Mouse (Mus musculus) left cerebral cortex, adult 2 months (tissue): ENCODE results near the gene Mdn1. TPM values are rescaled to one million over a fixed set of nuclear protein-coding genes. Genes with fewer than 3 reads are reported as not detected.

ENCODE experiments used
- DNase-seq, 2 experiments: peaks; one replicate each; pipeline ENCODE4 v3.0.0; 2021 to 2022; ENCODE audit warnings: low spot score in 2 of 2, mixed read lengths in 1 of 2; ENCODE audit errors: extremely low spot score in 1 of 2
- H3K27ac ChIP-seq: fragments of 200-600 bp; 2 replicates; pipeline ENCODE4 v1.8.1; 2022
- H3K4me3 ChIP-seq: fragments of 200-600 bp; 2 replicates; pipeline ENCODE4 v1.8.1; 2022
- CTCF ChIP-seq: fragments of 200-600 bp; IDR thresholded peaks from 2 replicates; pipeline ENCODE4 v1.8.1; 2022; ENCODE audit warnings: antibody characterized with exemption, mild to moderate bottlenecking, moderate library complexity
- intact Hi-C: fragments of 180-260 bp; cut with DNase I; formaldehyde crosslinking; loops from one replicate; pipeline ENCODE4 v1.15.1; 2025
- total RNA-seq, 2 experiments: library from RNA; stranded (reverse); gene quantifications; 2 replicates each; pipeline ENCODE4 v1.2.3; 2021

The Mdn1 gene
- total RNA-seq, 2 experiments from 2014 or later = 43.6 to 44.3 TPM

DNA sequence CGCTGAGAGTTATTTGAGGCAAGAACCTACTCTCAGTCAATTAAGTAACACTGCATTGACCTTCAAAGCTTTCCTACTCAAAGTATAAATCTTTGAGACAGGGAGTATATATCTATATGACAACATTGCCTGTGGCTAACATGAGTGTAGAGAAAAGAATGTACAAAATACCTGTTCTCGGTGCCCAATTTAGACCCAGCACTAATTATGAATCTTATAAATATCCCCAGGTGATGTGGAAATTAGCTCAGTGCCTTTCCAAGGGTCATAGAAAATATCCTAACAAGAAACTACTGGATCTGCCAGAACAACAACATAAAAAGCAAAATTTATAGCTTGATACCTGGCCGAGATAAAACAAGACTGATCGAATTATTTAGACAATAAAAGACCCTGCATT is 142.1 kb downstream of the Mdn1 start:
- no peak for DNase-seq
- intact Hi-C loops = no loop called here
- no peak for TF ChIP-seq CTCF
- no peak overlapping the region for H3K4me3 ChIP-seq
- H3K27ac ChIP-seq = no peak overlapping the region

- peak within 1 kb of the TSS; percentile 98 for H3K27ac ChIP-seq
- intact Hi-C loops = loop anchor here (5.0 kb wide), 2 partner anchors 152 to 232 kb away; partner anchors contain the start of genes Ankrd6 and Ube2j1
- peak; percentile 78 to 81 for DNase-seq
- TF ChIP-seq CTCF = no peak
- peak within 1 kb of the TSS; percentile 77 for H3K4me3 ChIP-seq
Observed at GRCm38 (mm10) chr4:32799966-32800576, 143.2 kb downstream of the Mdn1 start, which contains the start of gene Lyrm2. Gene Lyrm2 (plus strand): TSS chr4:32800253.

- peak overlapping the region; percentile 77 for H3K4me3 ChIP-seq
- intact Hi-C loops = loop anchor here (5.0 kb wide), 2 partner anchors 152 to 232 kb away; partner anchors contain the start of genes Ankrd6 and Ube2j1
- H3K27ac ChIP-seq = peak overlapping the region; percentile 98
- DNase-seq = no peak
- TF ChIP-seq CTCF = no peak
Observed at GRCm38 (mm10) chr4:32800577-32801170, 143.8 kb downstream of the Mdn1 start.

GRCm38 (mm10) chr4:32817478-32817877 is 160.6 kb downstream of the Mdn1 start:
- no peak for DNase-seq
- Histone ChIP-seq H3K27ac (no peak overlapping the region), H3K4me3 (no peak overlapping the region)
- intact Hi-C loops = no loop called here
- no peak for TF ChIP-seq CTCF

- Histone ChIP-seq H3K4me3 (no peak overlapping the region), H3K27ac (no peak overlapping the region)
- intact Hi-C loops = no loop called here
- no peak for DNase-seq
- no peak for TF ChIP-seq CTCF
Observed at GRCm38 (mm10) chr4:32820676-32821075, 163.8 kb downstream of the Mdn1 start.

GRCm38 (mm10) chr4:32824254-32824653 is 167.3 kb downstream of the Mdn1 start:
- intact Hi-C loops = no loop called here
- no peak overlapping the region for H3K27ac ChIP-seq
- no peak for TF ChIP-seq CTCF
- no peak for DNase-seq
- no peak overlapping the region for H3K4me3 ChIP-seq

Other genes starting within 250 kb of the Mdn1 start
- gene Gja10, start 54.4 kb upstream of the Mdn1 start, total RNA-seq = not detected
- gene Casp8ap2, start 41.7 kb upstream of the Mdn1 start, total RNA-seq = 10 to 100 TPM in 1 of 2 experiments, 1 to 10 TPM in 1; 9.0 to 10.8 TPM
- gene Lyrm2, start 143.1 kb downstream of the Mdn1 start, total RNA-seq = 10 to 100 TPM; 31.7 to 31.8 TPM